Mouse (Mus musculus): ENCODE data around the gene Il31ra. TPM values are rescaled to one million over a fixed set of nuclear protein-coding genes. Genes with fewer than 3 reads are reported as not detected.

Il31ra gene
- polyA plus RNA-seq, 1 experiment = 0.56 TPM

GRCm38 (mm10) chr13:112482525-112482924 is 111.6 kb downstream of the Il31ra start:
- no peak for TF ChIP-seq POLR2A (IDR thresholded peaks at IDR 0.05; ENCODE audit: control insufficient read depth, low read depth, low read length)
- no peak for TF ChIP-seq CTCF (IDR thresholded peaks at IDR 0.05; ENCODE audit: control insufficient read depth, insufficient read depth, insufficient replicate concordance, low read depth, low read length)
- no peaks in the 10 kb centered on the region for H3K4me1 ChIP-seq (ENCODE audit: control insufficient read depth, insufficient read depth, low read length)
- H3K36me3 ChIP-seq (ENCODE audit: control insufficient read depth, insufficient read depth, low read length) = no peaks in the 10 kb centered on the region
- no peak overlapping the region for H3K27ac ChIP-seq (ENCODE audit: control insufficient read depth, insufficient read depth, low read depth, low read length)
- H3K27me3 ChIP-seq (ENCODE audit: control insufficient read depth, insufficient read depth, low read length) = no peaks in the 10 kb centered on the region
- no peak overlapping the region for H3K4me3 ChIP-seq (ENCODE audit: control insufficient read depth, low read depth, low read length)

DNA sequence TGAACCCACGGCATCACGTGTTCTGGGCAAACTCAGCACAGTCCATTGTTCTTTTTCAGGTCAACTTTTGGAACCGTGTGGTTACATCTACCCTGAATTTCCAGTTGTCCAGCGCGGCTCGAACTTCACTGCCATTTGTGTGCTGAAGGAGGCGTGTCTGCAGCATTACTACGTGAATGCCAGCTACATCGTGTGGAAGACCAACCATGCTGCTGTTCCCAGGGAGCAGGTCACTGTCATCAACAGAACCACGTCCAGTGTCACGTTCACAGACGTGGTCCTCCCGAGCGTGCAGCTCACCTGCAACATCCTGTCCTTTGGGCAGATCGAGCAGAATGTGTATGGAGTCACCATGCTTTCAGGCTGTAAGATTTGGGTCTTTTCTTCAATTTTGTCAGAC is 114.2 kb downstream of the Il31ra start:
- Histone ChIP-seq H3K36me3 (ENCODE audit: control insufficient read depth, insufficient read depth, low read length) (no peaks in the 10 kb centered on the region), H3K4me1 (ENCODE audit: control insufficient read depth, insufficient read depth, low read length) (no peaks in the 10 kb centered on the region), H3K27ac (ENCODE audit: control insufficient read depth, insufficient read depth, low read depth, low read length) (no peak overlapping the region), H3K27me3 (ENCODE audit: control insufficient read depth, insufficient read depth, low read length) (no peaks in the 10 kb centered on the region), H3K4me3 (ENCODE audit: control insufficient read depth, low read depth, low read length) (no peak overlapping the region)
- TF ChIP-seq POLR2A (IDR thresholded peaks at IDR 0.05; ENCODE audit: control insufficient read depth, low read depth, low read length) = no peak
- no peak for TF ChIP-seq CTCF (IDR thresholded peaks at IDR 0.05; ENCODE audit: control insufficient read depth, insufficient read depth, insufficient replicate concordance, low read depth, low read length)

- Histone ChIP-seq H3K27me3 (ENCODE audit: control insufficient read depth, insufficient read depth, low read length) (no peaks in the 10 kb centered on the region), H3K36me3 (ENCODE audit: control insufficient read depth, insufficient read depth, low read length) (no peaks in the 10 kb centered on the region), H3K4me3 (ENCODE audit: control insufficient read depth, low read depth, low read length) (no peak overlapping the region), H3K27ac (ENCODE audit: control insufficient read depth, insufficient read depth, low read depth, low read length) (no peak overlapping the region), H3K4me1 (ENCODE audit: control insufficient read depth, insufficient read depth, low read length) (no peaks in the 10 kb centered on the region)
- TF ChIP-seq POLR2A (IDR thresholded peaks at IDR 0.05; ENCODE audit: control insufficient read depth, low read depth, low read length) = no peak
- no peak for TF ChIP-seq CTCF (IDR thresholded peaks at IDR 0.05; ENCODE audit: control insufficient read depth, insufficient read depth, insufficient replicate concordance, low read depth, low read length)
These were observed 115.1 kb downstream of the Il31ra start for GRCm38 (mm10) chr13:112479032-112479431.

GRCm38 (mm10) chr13:112473757-112474755 is 120.1 kb downstream of the Il31ra start:
- no peak overlapping the region for H3K4me3 ChIP-seq (ENCODE audit: control insufficient read depth, low read depth, low read length)
- no peaks in the 10 kb centered on the region for H3K27me3 ChIP-seq (ENCODE audit: control insufficient read depth, insufficient read depth, low read length)
- TF ChIP-seq POLR2A (IDR thresholded peaks at IDR 0.05; ENCODE audit: control insufficient read depth, low read depth, low read length) (no peak), CTCF (IDR thresholded peaks at IDR 0.05; ENCODE audit: control insufficient read depth, insufficient read depth, insufficient replicate concordance, low read depth, low read length) (no peak)
- no peaks in the 10 kb centered on the region for H3K4me1 ChIP-seq (ENCODE audit: control insufficient read depth, insufficient read depth, low read length)
- H3K27ac ChIP-seq (ENCODE audit: control insufficient read depth, insufficient read depth, low read depth, low read length) = no peak overlapping the region
- H3K36me3 ChIP-seq (ENCODE audit: control insufficient read depth, insufficient read depth, low read length) = no peaks in the 10 kb centered on the region

DNA sequence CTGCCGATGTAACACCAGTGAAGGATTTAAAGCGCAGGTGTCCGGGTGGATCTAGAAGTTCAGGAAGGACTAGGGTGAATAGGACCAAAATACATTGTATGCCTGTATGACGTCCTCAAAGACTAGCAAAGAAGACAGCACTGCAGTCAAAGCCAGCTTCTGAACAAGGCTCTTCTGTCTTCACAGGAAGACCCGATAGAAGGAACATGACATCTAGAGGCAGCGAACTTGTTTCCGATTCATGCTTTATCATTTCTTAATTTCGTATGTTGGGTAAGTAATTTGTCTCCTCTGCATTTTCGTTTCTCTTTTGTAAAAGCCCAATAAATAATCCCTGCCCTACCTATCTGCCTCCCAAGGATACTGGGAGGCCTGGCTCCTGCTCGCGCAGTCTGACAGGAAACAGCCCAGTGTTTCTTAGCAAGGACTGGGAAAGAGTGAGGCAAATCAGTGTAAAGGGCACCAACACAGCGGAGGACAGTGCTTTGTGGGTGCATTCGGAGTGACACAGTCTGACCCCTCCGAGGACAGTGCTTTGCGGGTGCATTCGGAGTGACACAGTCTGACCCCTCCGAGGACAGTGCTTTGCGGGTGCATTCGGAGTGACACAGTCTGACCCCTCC is 121.6 kb downstream of the Il31ra start:
- no peak overlapping the region for H3K27ac ChIP-seq (ENCODE audit: control insufficient read depth, insufficient read depth, low read depth, low read length)
- no peaks in the 10 kb centered on the region for H3K4me1 ChIP-seq (ENCODE audit: control insufficient read depth, insufficient read depth, low read length)
- H3K4me3 ChIP-seq (ENCODE audit: control insufficient read depth, low read depth, low read length) = no peak overlapping the region
- no peaks in the 10 kb centered on the region for H3K27me3 ChIP-seq (ENCODE audit: control insufficient read depth, insufficient read depth, low read length)
- no peaks in the 10 kb centered on the region for H3K36me3 ChIP-seq (ENCODE audit: control insufficient read depth, insufficient read depth, low read length)
- TF ChIP-seq CTCF (IDR thresholded peaks at IDR 0.05; ENCODE audit: control insufficient read depth, insufficient read depth, insufficient replicate concordance, low read depth, low read length) (no peak), POLR2A (IDR thresholded peaks at IDR 0.05; ENCODE audit: control insufficient read depth, low read depth, low read length) (no peak)

GRCm38 (mm10) chr13:112471201-112471600 is 123.0 kb downstream of the Il31ra start:
- Histone ChIP-seq H3K36me3 (ENCODE audit: control insufficient read depth, insufficient read depth, low read length) (no peaks in the 10 kb centered on the region), H3K27ac (ENCODE audit: control insufficient read depth, insufficient read depth, low read depth, low read length) (no peak overlapping the region), H3K4me3 (ENCODE audit: control insufficient read depth, low read depth, low read length) (no peak overlapping the region), H3K4me1 (ENCODE audit: control insufficient read depth, insufficient read depth, low read length) (no peaks in the 10 kb centered on the region; the same call in 1 of the 2 replicates), H3K27me3 (ENCODE audit: control insufficient read depth, insufficient read depth, low read length) (no peaks in the 10 kb centered on the region)
- TF ChIP-seq POLR2A (IDR thresholded peaks at IDR 0.05; ENCODE audit: control insufficient read depth, low read depth, low read length) (no peak), CTCF (IDR thresholded peaks at IDR 0.05; ENCODE audit: control insufficient read depth, insufficient read depth, insufficient replicate concordance, low read depth, low read length) (no peak)

Other genes with a start within 250 kb of the Il31ra start
- gene Il6st, start 130.3 kb downstream of the Il31ra start, polyA plus RNA-seq (2012; rRNA removed) = 3.9 and 4.0 TPM in 2 replicates
- gene Ddx4, start 58.1 kb upstream of the Il31ra start, polyA plus RNA-seq (2012; rRNA removed) = 87.4 and 129 TPM in 2 replicates
- 52.0 and 68.8 TPM in 2 replicates for gene Slc38a9, start 66.4 kb upstream of the Il31ra start, polyA plus RNA-seq (2012; rRNA removed)
- gene Plpp1, start 206.4 kb upstream of the Il31ra start, polyA plus RNA-seq (2012; rRNA removed) = 104 and 115 TPM in 2 replicates